In the genomic region with DNA sequence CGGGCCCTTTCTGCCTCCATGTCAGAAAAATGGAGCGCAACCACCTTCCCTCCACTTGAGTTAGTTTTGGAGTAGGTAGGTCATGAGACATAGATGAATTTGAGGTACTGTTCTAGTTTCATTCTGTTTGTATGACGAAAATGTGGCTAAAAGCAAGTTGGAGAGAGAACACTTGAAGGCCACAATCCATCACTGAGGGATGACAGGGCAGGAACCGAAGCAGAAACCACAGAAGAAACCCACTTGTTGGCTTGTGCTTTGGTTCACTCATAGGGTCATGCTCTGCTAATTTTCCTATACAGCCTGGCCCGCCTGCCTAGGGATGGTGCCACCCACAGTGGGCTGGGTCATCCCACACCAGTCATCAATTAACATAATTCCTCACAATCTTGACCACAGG, we compare ENCODE assay signal across 25 mouse cellular contexts. TPM values are rescaled to one million over a fixed set of nuclear protein-coding genes. Genes with fewer than 3 reads are reported as not detected.
A peak's percentile ranks its signal among the peaks of the same experiment; 100 is the strongest.
DNase-seq lines count a peak whose midpoint lies in the region; ATAC-seq and TF ChIP-seq lines count a peak whose summit lies in the region.
"Had no signal": no experiment of that assay in that cellular context is flagged by ENCODE, and none has a peak within 500 bp of the region (broad histone marks: within the 10 kb centered on the region; RNA-seq: fewer than 3 reads in every experiment).

No protein-coding gene starts in this region.

- no peaks in the 10 kb centered on the region for H3K27me3 ChIP-seq in myocyte (ENCODE audit: control insufficient read depth, insufficient read depth, insufficient read length)
- H3K27me3 ChIP-seq: forebrain, embryonic 12.5 days; kidney, embryonic 15.5 days; midbrain, embryonic 13.5 days had no signal

- H3K4me3 ChIP-seq in myocyte: no peak overlapping the region
- H3K4me3 ChIP-seq: erythroblast, embryonic 14.5 days; forebrain, embryonic 12.5 days; kidney, embryonic 15.5 days; layer of hippocampus, adult 2 months; left cerebral cortex, adult 2 months; midbrain, embryonic 13.5 days had no signal

- TF ChIP-seq POLR2A in myocyte (IDR thresholded peaks at IDR 0.05; ENCODE audit: insufficient read length, low read depth): no peak

- intact Hi-C loops in left cerebral cortex, postnatal 25 days (cut with DNase I): no loop called here

- DNase-seq in 3134 (ENCODE audit: extremely low read depth, insufficient read length, low spot score) (peak; percentile 61), 3T3-L1 (ENCODE audit: low read depth, low spot score) (peak; percentile 79)
- no peak for DNase-seq in embryo, embryonic 9.5 days (ENCODE audit: extremely low spot score)
- DNase-seq in left cerebral cortex, postnatal 25 days (ENCODE audit: low spot score in 2 of 2): no peak
- DNase-seq: cerebellum, adult 11-12 months; cerebellum, adult 9-11 months; forebrain, postnatal 0 days; heart, postnatal 14 days; kidney, adult 18-20 months; kidney, postnatal 36 days; liver; lung, adult 2 months; right cerebral cortex, adult 18-20 months; right cerebral cortex, postnatal 4 days had no signal

- H3K4me2 ChIP-seq in myocyte (ENCODE audit: low read depth): peak overlapping the region; percentile 62
- H3K4me2 ChIP-seq: forebrain, embryonic 12.5 days; kidney, embryonic 15.5 days; midbrain, embryonic 13.5 days had no signal

- H3ac ChIP-seq in myocyte (ENCODE audit: control insufficient read depth, insufficient read length): no peak overlapping the region

- no peaks in the 10 kb centered on the region for H3K79me2 ChIP-seq in myocyte (ENCODE audit: control insufficient read depth, insufficient read depth)

- no peaks in the 10 kb centered on the region for H3K36me3 ChIP-seq in myocyte (ENCODE audit: control insufficient read depth, insufficient read depth)
- H3K36me3 ChIP-seq: forebrain, embryonic 12.5 days; kidney, embryonic 15.5 days; midbrain, embryonic 13.5 days had no signal

- ATAC-seq in common myeloid progenitor, adult 5-6 weeks (replicated peaks; ENCODE audit: low read depth, poor library complexity, severe bottlenecking): peak; percentile 82
- ATAC-seq: activated CD4-positive, CD25-positive, alpha-beta regulatory T cell, adult 4 months; CD4-positive, CD25-positive, alpha-beta regulatory T cell, adult 4 months; forebrain, postnatal 0 days; hindbrain, embryonic 16.5 days; midbrain, embryonic 13.5 days had no signal

TF ChIP-seq in myocyte, 11 proteins besides CTCF, POLR2A, EP300 and RAD21:
- TF ChIP-seq CEBPB (IDR thresholded peaks at IDR 0.05; ENCODE audit: insufficient read depth, poor library complexity, severe bottlenecking) (no peak), TCF3 (IDR thresholded peaks at IDR 0.05; ENCODE audit: insufficient read length, low read depth) (no peak), E2F4 (IDR thresholded peaks at IDR 0.05; ENCODE audit: insufficient read depth) (no peak), POLR2AphosphoS2 (IDR thresholded peaks at IDR 0.05; ENCODE audit: insufficient read length, low read depth) (no peak), MYOD1 (IDR thresholded peaks at IDR 0.05; ENCODE audit: control insufficient read depth in 1 of 3, insufficient read length in 2 of 3, low read depth in 2 of 3) (no peak), MAX (IDR thresholded peaks at IDR 0.05; ENCODE audit: low read depth) (no peak), TCF12 (IDR thresholded peaks at IDR 0.05; ENCODE audit: insufficient read depth, poor library complexity, severe bottlenecking) (no peak), SRF (IDR thresholded peaks at IDR 0.05; ENCODE audit: control insufficient read depth, insufficient read length, low read depth) (no peak), REST (IDR thresholded peaks at IDR 0.05; ENCODE audit: insufficient read depth, insufficient read length) (no peak), MYOG (IDR thresholded peaks at IDR 0.05; ENCODE audit: control insufficient read depth in 1 of 3, insufficient read depth in 1 of 3, insufficient read length in 2 of 3, low read depth in 2 of 3) (no peak), USF1 (IDR thresholded peaks at IDR 0.05; ENCODE audit: low read depth) (no peak)

RNA-seq across cellular contexts. Expression of gene Tns3, which starts 14.9 kb away (rescaled TPM):
- total RNA-seq in common myeloid progenitor, adult 5-6 weeks (2017): 9.9 and 16.8 TPM in 2 replicates
- 23.4 TPM for polyA plus RNA-seq in myocyte (2012; fragmentation: generic; extraction: Trizol)
- 10 to 100 TPM; 34.9 to 38.3 TPM for total RNA-seq in left cerebral cortex, postnatal 25 days (2021)

Comparison
In these comparisons a context has a peak if more than half of its experiments do, and no peak if none do; other contexts are left out.
1. DNase-seq: peak in 3134 (single experiment) and 3T3-L1 (single experiment); none in embryo, embryonic 9.5 days (single experiment) and left cerebral cortex, postnatal 25 days (0 of 2).